Mouse (Mus musculus) cerebellum, adult 11-12 months (tissue): Measurements from ENCODE around the gene Fgfbp3.
"Not testable (repeated sequence)": the region's sequence is repeated elsewhere in the genome, so short reads cannot be mapped to it uniquely, and the experiment has no call there.

Experiments used
- DNase-seq: peaks from one replicate; pipeline ENCODE4 v3.0.0; 2022

The Fgfbp3 gene

GRCm38 (mm10) chr19:36909676-36910292 lies 9.6 kb downstream of the Fgfbp3 start:
- peak; percentile 50 for DNase-seq

DNA sequence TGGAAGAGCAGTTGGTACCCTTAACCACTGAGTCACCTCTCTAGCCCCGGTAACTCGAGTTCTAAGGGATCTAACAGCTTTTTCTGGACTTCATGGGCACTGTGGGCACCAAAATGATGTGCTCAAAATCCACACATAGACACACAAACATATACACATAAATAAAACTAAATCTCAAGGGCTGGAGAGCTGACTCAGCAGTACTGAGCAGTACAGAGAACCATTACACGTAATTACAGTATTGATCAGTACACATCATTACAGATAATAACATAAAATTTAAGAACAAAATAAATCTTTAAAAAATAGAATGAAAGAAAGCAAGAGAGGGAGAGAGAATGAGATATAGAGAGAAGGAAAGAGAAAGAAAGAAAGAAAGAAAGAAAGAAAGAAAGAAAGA lies 10.3 kb downstream of the Fgfbp3 start:
- no peak for DNase-seq

DNA sequence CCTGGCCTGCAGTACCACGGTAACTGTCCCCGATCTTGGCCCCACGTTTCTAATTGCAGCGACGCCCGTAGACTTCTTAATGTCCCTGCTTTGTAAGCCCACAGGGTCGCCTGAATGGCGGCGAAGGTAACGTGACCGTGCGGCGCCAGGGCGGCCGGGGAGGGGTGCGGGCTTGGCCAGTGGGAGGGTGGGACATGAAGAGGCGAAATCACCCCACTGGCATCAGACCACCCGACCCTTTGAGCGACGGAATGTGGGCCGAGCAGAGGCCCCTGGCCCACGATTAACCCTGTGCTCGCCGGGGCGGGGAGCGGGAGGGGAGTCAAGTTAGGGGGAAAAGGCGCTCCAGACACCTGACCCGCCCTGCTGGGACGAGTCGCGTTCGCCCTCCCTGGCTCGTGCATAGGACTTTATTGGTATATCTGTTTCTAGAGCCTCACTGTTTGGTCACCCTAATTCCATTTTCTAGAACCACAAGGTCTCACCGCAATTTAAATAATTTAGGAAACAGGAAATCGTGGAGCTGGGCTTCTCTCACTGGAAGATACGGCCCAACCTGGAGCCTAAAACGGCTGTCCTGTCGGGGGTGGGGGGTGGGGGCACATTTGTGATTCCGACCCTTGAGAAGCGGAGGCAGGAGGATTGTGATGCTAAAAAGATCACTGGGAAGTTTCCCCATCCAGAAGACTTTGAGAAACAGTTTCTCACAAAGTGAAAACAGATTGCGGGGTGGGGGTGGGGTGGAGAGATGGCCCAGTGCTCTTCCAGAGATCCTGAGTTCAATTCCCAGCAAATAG lies 15.0 kb downstream of the Fgfbp3 start:
- peak; percentile 34 for DNase-seq

GRCm38 (mm10) chr19:36903377-36903776 lies 16.0 kb downstream of the Fgfbp3 start:
- no peak for DNase-seq

- no peak for DNase-seq
These were observed 21.6 kb downstream of the Fgfbp3 start for GRCm38 (mm10) chr19:36897778-36898177.

GRCm38 (mm10) chr19:36896791-36897569 lies 22.4 kb downstream of the Fgfbp3 start:
- DNase-seq, result no peak

GRCm38 (mm10) chr19:36891746-36892145 lies 27.7 kb downstream of the Fgfbp3 start:
- no peak for DNase-seq

DNA sequence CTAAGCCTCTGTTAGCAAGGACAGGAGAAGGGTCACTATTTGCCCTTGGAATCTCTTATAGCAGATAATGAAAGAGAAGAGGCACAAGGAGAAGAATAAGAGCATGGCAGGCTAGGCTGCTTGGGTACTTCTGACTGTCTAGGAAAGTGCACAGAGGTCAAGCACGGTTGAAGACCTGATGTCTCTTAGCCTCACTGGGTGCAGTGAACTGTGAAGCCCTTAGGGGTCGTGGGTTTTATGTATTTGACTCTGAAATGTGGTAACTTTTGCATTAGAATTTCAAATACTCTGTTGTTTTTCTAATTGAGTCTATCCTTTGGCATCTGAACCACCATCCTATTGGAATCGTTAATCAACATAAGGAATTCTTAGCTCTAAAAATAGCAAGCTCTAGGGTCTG lies 31.7 kb downstream of the Fgfbp3 start:
- no peak for DNase-seq

DNA sequence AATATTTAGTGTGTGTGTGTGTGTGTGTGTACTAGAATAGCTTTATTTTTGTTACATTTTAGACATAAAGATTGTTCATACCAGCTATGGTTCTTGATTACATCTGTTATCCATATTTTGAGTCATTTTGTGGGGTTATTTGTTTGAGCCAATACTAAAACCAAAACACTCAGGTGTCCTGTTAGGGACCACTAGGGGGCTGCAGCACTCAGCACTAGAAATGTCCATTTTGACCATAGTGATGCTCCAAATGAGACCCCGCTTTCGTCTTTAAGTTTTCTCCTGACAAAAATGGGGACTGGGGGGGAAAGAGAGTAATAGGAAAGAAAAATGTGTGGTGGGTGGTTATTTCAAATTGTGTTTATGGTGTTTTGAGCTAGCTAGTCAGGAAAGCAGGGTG lies 33.1 kb downstream of the Fgfbp3 start:
- no peak for DNase-seq

GRCm38 (mm10) chr19:36883119-36883518 lies 36.3 kb downstream of the Fgfbp3 start:
- no peak for DNase-seq

- no peak for DNase-seq
These were observed 40.5 kb downstream of the Fgfbp3 start for GRCm38 (mm10) chr19:36878743-36879495.

DNA sequence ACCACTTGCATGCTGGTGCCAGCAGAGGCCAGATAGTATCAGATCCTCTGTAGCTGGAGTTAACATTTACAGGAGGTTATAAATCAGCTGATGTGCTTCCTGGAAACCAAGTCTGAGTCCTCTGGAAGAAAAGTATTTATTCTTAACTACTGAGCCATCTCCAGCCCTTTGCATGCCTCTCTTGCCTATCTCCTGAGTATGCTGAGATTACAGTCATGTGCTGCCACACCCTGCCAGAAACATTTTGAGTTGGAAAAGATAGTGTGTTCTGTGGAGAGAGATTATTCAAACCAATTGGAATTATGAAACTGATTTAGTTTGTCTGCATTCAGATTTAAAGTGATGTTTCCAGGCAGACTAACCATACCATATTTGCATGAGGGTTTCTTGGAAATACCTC lies 42.1 kb downstream of the Fgfbp3 start:
- no peak for DNase-seq

DNA sequence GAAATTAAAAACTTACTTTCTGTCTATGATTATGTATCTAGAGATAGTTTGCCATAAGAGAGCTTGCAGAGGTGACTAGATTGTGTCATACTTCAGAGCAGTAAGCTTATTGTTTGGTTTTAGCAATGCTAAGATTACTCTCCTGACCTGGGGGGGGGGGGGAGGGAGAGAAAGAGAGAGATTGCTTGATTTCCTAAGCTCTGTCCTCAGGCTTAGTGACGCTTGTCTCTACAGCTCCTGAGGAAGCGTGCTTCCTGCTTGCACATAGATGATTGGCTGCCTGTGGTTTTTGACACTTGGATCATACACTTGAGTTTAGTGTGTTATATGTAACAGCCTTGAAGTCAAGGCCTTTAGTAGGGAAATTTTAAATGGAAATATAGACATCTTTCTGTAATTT lies 44.8 kb downstream of the Fgfbp3 start:
- DNase-seq, result no peak

DNA sequence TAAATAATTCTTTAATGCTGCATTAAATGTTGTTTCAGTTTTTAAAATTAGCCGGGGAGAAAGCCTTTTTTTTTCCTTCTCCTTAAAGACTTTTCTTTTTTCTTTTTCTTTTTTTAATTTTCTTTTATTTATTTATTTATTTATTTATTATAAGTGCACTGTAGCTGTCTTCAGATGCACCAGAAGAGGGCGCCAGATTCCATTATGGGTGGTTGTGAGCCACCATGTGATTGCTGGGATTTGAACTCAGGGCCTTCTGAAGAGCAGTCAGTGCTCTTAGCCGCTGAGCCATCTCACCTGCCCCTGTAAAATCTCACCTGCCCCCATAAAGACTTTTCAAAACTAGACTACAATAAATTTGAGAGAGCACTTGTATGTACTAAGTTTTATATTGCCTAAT lies 50.7 kb downstream of the Fgfbp3 start:
- DNase-seq, result not testable (repeated sequence)
